Mouse (Mus musculus): ENCODE data around the gene Braf.

- TF ChIP-seq POLR2A (IDR thresholded peaks at IDR 0.05; ENCODE audit: low read depth, low read length) = no peak
- no peak for TF ChIP-seq CTCF (IDR thresholded peaks at IDR 0.05; ENCODE audit: extremely low read depth, insufficient read length, insufficient replicate concordance, low read depth, low read length)
These were observed 118.4 kb downstream of the Braf start for GRCm38 (mm10) chr6:39606862-39607261.
